Mouse (Mus musculus): ENCODE data around the gene Kcne3. TPM values are rescaled to one million over a fixed set of nuclear protein-coding genes. Genes with fewer than 3 reads are reported as not detected.

Kcne3 gene
- polyA plus RNA-seq, 1 experiment from 2014 or later: 19.7 TPM

- peak; percentile 94 for DNase-seq (ENCODE audit: low spot score)
Observed at GRCm38 (mm10) chr7:100159105-100159841, 17.0 kb upstream of the Kcne3 start, which contains the start of gene Lipt2. Gene Lipt2 (plus strand): TSS chr7:100159277.

GRCm38 (mm10) chr7:100160006-100160405 is 16.3 kb upstream of the Kcne3 start:
- peaks cover 10% of the 10 kb centered on the region; the same call in 1 of the 2 replicates for H3K27me3 ChIP-seq (replicated peaks; ENCODE audit: low read depth, poor library complexity, severe bottlenecking)
- DNase-seq (ENCODE audit: low spot score): no peak
- H3K27ac ChIP-seq (replicated peaks): peak overlapping the region; percentile 98
- WGBS: 75% methylated on average over 7 of the region's 7 CpGs
- H3K4me3 ChIP-seq: peak overlapping the region; percentile 87
- H3K9me3 ChIP-seq: no peaks in the 10 kb centered on the region
- peaks cover 15% of the 10 kb centered on the region for H3K4me1 ChIP-seq
- 0 out of 2 replicates have a peak, but pooled peaks cover 10% of the 10 kb centered on the region for H3K36me3 ChIP-seq (replicated peaks)

More at GRCm38 (mm10) chr7:100159105-100159841, 17.0 kb upstream of the Kcne3 start, which contains the start of gene Lipt2:
- Histone ChIP-seq H3K36me3 (replicated peaks) (0 out of 2 replicates have a peak, but pooled peaks cover 10% of the 10 kb centered on the region), H3K4me3 (peak within 1 kb of the TSS; percentile 87), H3K27me3 (replicated peaks; ENCODE audit: low read depth, poor library complexity, severe bottlenecking) (peaks cover 10% of the 10 kb centered on the region; the same call in 1 of the 2 replicates), H3K4me1 (peaks cover 15% of the 10 kb centered on the region), H3K9me3 (no peaks in the 10 kb centered on the region), H3K27ac (replicated peaks) (peak within 1 kb of the TSS; percentile 98)
- WGBS: under 1% methylated on average over 78 of the region's 78 CpGs

GRCm38 (mm10) chr7:100163506-100163905 is 12.8 kb upstream of the Kcne3 start:
- no peak overlapping the region for H3K4me3 ChIP-seq
- 88% methylated on average over 4 of the region's 4 CpGs for WGBS
- H3K36me3 ChIP-seq (replicated peaks): 0 out of 2 replicates have a peak, but pooled peaks cover 10% of the 10 kb centered on the region
- no peaks in the 10 kb centered on the region for H3K9me3 ChIP-seq
- DNase-seq (ENCODE audit: low spot score): no peak
- peaks cover 15% of the 10 kb centered on the region for H3K4me1 ChIP-seq
- H3K27me3 ChIP-seq (replicated peaks; ENCODE audit: low read depth, poor library complexity, severe bottlenecking): 0 out of 2 replicates have a peak, but pooled peaks cover 1% of the 10 kb centered on the region
- H3K27ac ChIP-seq (replicated peaks): no peak overlapping the region

- H3K9me3 ChIP-seq: no peaks in the 10 kb centered on the region
- no peaks in the 10 kb centered on the region for H3K36me3 ChIP-seq (replicated peaks)
- 77% methylated on average over 11 of the region's 11 CpGs for WGBS
- no peak overlapping the region for H3K27ac ChIP-seq (replicated peaks)
- H3K4me1 ChIP-seq: no peaks in the 10 kb centered on the region
- no peak for DNase-seq (ENCODE audit: low spot score)
- H3K27me3 ChIP-seq (replicated peaks; ENCODE audit: low read depth, poor library complexity, severe bottlenecking): no peaks in the 10 kb centered on the region
- no peak overlapping the region for H3K4me3 ChIP-seq
Observed at GRCm38 (mm10) chr7:100168654-100169053, 7.6 kb upstream of the Kcne3 start.

GRCm38 (mm10) chr7:100170756-100171155 is 5.5 kb upstream of the Kcne3 start:
- no peaks in the 10 kb centered on the region for H3K36me3 ChIP-seq (replicated peaks)
- no peaks in the 10 kb centered on the region for H3K4me1 ChIP-seq
- DNase-seq (ENCODE audit: low spot score): no peak
- H3K27me3 ChIP-seq (replicated peaks; ENCODE audit: low read depth, poor library complexity, severe bottlenecking): peaks cover 5% of the 10 kb centered on the region; the same call in 1 of the 2 replicates
- no peak overlapping the region for H3K4me3 ChIP-seq
- no peaks in the 10 kb centered on the region for H3K9me3 ChIP-seq
- H3K27ac ChIP-seq (replicated peaks): no peak overlapping the region
- WGBS: 64% methylated on average over 4 of the region's 4 CpGs

- no peaks in the 10 kb centered on the region for H3K9me3 ChIP-seq
- H3K36me3 ChIP-seq (replicated peaks): no peaks in the 10 kb centered on the region
- WGBS: 10% methylated on average over 30 of the region's 30 CpGs
- peak; percentile 65 for DNase-seq (ENCODE audit: low spot score)
- H3K4me1 ChIP-seq: peaks cover 16% of the 10 kb centered on the region
- H3K27ac ChIP-seq (replicated peaks): peak overlapping the region; percentile 42; the same call in 1 of the 2 replicates
- peaks cover 73% of the 10 kb centered on the region for H3K27me3 ChIP-seq (replicated peaks; ENCODE audit: low read depth, poor library complexity, severe bottlenecking)
- peak overlapping the region; percentile 54 for H3K4me3 ChIP-seq
Observed at GRCm38 (mm10) chr7:100178016-100178890, 2.0 kb downstream of the Kcne3 start.

- H3K36me3 ChIP-seq (replicated peaks): no peaks in the 10 kb centered on the region
- DNase-seq (ENCODE audit: low spot score): peak; percentile 52
- H3K27me3 ChIP-seq (replicated peaks; ENCODE audit: low read depth, poor library complexity, severe bottlenecking): peaks cover 73% of the 10 kb centered on the region
Observed at GRCm38 (mm10) chr7:100178891-100179233, 2.6 kb downstream of the Kcne3 start.

GRCm38 (mm10) chr7:100179394-100179793 is 3.1 kb downstream of the Kcne3 start:
- Histone ChIP-seq H3K27me3 (replicated peaks; ENCODE audit: low read depth, poor library complexity, severe bottlenecking) (peaks cover 73% of the 10 kb centered on the region), H3K4me3 (peak overlapping the region; percentile 54), H3K9me3 (no peaks in the 10 kb centered on the region), H3K36me3 (replicated peaks) (no peaks in the 10 kb centered on the region), H3K27ac (replicated peaks) (no peak overlapping the region), H3K4me1 (peaks cover 16% of the 10 kb centered on the region)
- 63% methylated on average over 7 of the region's 7 CpGs for WGBS
- DNase-seq (ENCODE audit: low spot score): no peak

More at GRCm38 (mm10) chr7:100178891-100179233, 2.6 kb downstream of the Kcne3 start:
- Histone ChIP-seq H3K4me3 (peak overlapping the region; percentile 54), H3K4me1 (peaks cover 16% of the 10 kb centered on the region), H3K27ac (replicated peaks) (peak overlapping the region; percentile 42; the same call in 1 of the 2 replicates), H3K9me3 (no peaks in the 10 kb centered on the region)
- WGBS: 2% methylated on average over 15 of the region's 15 CpGs

GRCm38 (mm10) chr7:100179836-100180407 is 3.6 kb downstream of the Kcne3 start:
- no peak overlapping the region for H3K27ac ChIP-seq (replicated peaks)
- H3K9me3 ChIP-seq: no peaks in the 10 kb centered on the region
- DNase-seq (ENCODE audit: low spot score): no peak
- H3K36me3 ChIP-seq (replicated peaks): no peaks in the 10 kb centered on the region
- 71% methylated on average over 7 of the region's 7 CpGs for WGBS
- peak overlapping the region; percentile 54; the same call in 1 of the 2 replicates for H3K4me3 ChIP-seq
- H3K27me3 ChIP-seq (replicated peaks; ENCODE audit: low read depth, poor library complexity, severe bottlenecking): peaks cover 73% of the 10 kb centered on the region
- H3K4me1 ChIP-seq: peaks cover 16% of the 10 kb centered on the region

- H3K27me3 ChIP-seq (replicated peaks; ENCODE audit: low read depth, poor library complexity, severe bottlenecking): peaks cover 64% of the 10 kb centered on the region
- H3K27ac ChIP-seq (replicated peaks): no peak overlapping the region
Observed at GRCm38 (mm10) chr7:100181176-100181575, 4.9 kb downstream of the Kcne3 start.

GRCm38 (mm10) chr7:100181614-100182013 is 5.3 kb downstream of the Kcne3 start:
- Histone ChIP-seq H3K27me3 (replicated peaks; ENCODE audit: low read depth, poor library complexity, severe bottlenecking) (peaks cover 59% of the 10 kb centered on the region), H3K36me3 (replicated peaks) (no peaks in the 10 kb centered on the region), H3K4me3 (no peak overlapping the region), H3K27ac (replicated peaks) (no peak overlapping the region), H3K9me3 (no peaks in the 10 kb centered on the region), H3K4me1 (peaks cover 16% of the 10 kb centered on the region)
- 81% methylated on average over 3 of the region's 3 CpGs for WGBS
- no peak for DNase-seq (ENCODE audit: low spot score)

More at GRCm38 (mm10) chr7:100181176-100181575, 4.9 kb downstream of the Kcne3 start:
- no peaks in the 10 kb centered on the region for H3K36me3 ChIP-seq (replicated peaks)
- WGBS: 80% methylated on average over 2 of the region's 2 CpGs
- H3K4me3 ChIP-seq: no peak overlapping the region
- peaks cover 16% of the 10 kb centered on the region for H3K4me1 ChIP-seq
- H3K9me3 ChIP-seq: no peaks in the 10 kb centered on the region
- DNase-seq (ENCODE audit: low spot score): no peak

GRCm38 (mm10) chr7:100182388-100182787 is 6.1 kb downstream of the Kcne3 start:
- H3K27ac ChIP-seq (replicated peaks): no peak overlapping the region
- H3K9me3 ChIP-seq: no peaks in the 10 kb centered on the region
- peaks cover 52% of the 10 kb centered on the region for H3K27me3 ChIP-seq (replicated peaks; ENCODE audit: low read depth, poor library complexity, severe bottlenecking)
- no peak for DNase-seq (ENCODE audit: low spot score)
- H3K4me1 ChIP-seq: peaks cover 16% of the 10 kb centered on the region
- H3K36me3 ChIP-seq (replicated peaks): no peaks in the 10 kb centered on the region
- no peak overlapping the region for H3K4me3 ChIP-seq
- WGBS: 86% methylated on average over 3 of the region's 3 CpGs
